Mouse (Mus musculus) adrenal gland, adult 2 months (tissue): ENCODE measurements around the gene Gm29582. TPM values are rescaled to one million over a fixed set of nuclear protein-coding genes. Genes with fewer than 3 reads are reported as not detected.
"Not testable (repeated sequence)": the region's sequence is repeated elsewhere in the genome, so short reads cannot be mapped to it uniquely, and the experiment has no call there.

Source experiments
- DNase-seq: peaks from one replicate; pipeline ENCODE4 v3.0.0; 2021
- long read RNA-seq: library from polyadenylated mRNA; stranded (forward); transcript quantifications from one replicate; pipeline ENCODE4 v2.0.0, GENCODE M21; 2021
- polyA plus RNA-seq: library from polyadenylated mRNA; depleted of rRNA; stranded (reverse); fragments of >200 nt; gene quantifications from 2 replicates; pipeline ENCODE4 v1.2.3, GENCODE M21; 2012; rRNA removed
- total RNA-seq, 2 experiments: library from RNA; stranded (reverse); gene quantifications; 2 replicates each; pipeline ENCODE4 v1.2.3; 2021

The Gm29582 gene
- total RNA-seq (not detected), polyA plus RNA-seq (not detected in 2 replicates)
- long read RNA-seq: 0 reads

DNA sequence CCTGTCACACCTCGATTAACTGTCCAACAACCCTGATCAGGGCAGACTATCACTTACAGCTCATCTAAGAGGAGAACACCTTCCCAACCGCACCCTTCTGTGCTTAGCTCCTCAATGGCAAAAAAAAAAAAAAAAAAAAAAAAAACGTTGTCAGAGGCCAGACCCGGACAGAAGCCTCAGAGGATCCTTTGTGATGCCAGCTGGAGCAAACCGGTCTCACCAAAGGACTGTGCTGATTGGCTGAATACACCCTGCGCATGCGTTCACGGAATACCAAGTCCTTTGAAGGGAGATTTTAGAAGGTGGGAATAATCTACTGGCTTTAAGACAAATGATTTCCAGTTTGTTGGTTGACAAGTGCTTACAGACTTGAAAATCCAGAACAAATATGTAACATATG is at the start of gene Gm29582:
Gene Gm29582 (minus strand): TSS at position 101 of the 400 bp plus-strand sequence.
- not testable (repeated sequence) for DNase-seq
